Mouse (Mus musculus) ES-CJ7 (cell line): ENCODE measurements around the gene E130208F15Rik.
A peak's percentile ranks its signal among the peaks of the same experiment; 100 is the strongest.

ENCODE experiments used
- DNase-seq: peaks from one replicate; pipeline ENCODE4 v3.0.0; 2011; ENCODE audit warnings: low read depth, low spot score

E130208F15Rik gene

GRCm38 (mm10) chr7:30306083-30306779, 15.3 kb upstream of the E130208F15Rik start:
- DNase-seq = peak; percentile 56

GRCm38 (mm10) chr7:30308076-30309005, 13.2 kb upstream of the E130208F15Rik start, which contains the start of gene Alkbh6:
Alkbh6 (plus strand) TSS chr7:30308717.
- peak; percentile 97 for DNase-seq

GRCm38 (mm10) chr7:30309395-30310129, 12.0 kb upstream of the E130208F15Rik start:
- DNase-seq = no peak

GRCm38 (mm10) chr7:30310136-30310535, 11.4 kb upstream of the E130208F15Rik start:
- DNase-seq = no peak

GRCm38 (mm10) chr7:30313666-30314320, 7.7 kb upstream of the E130208F15Rik start:
- DNase-seq = no peak

GRCm38 (mm10) chr7:30314721-30315155, 6.8 kb upstream of the E130208F15Rik start, which contains the start of gene Syne4:
Syne4 (plus strand) TSS chr7:30314807.
- DNase-seq = peak; percentile 54

GRCm38 (mm10) chr7:30315559-30316529, 5.7 kb upstream of the E130208F15Rik start:
- DNase-seq = no peak

GRCm38 (mm10) chr7:30318142-30318541, 3.4 kb upstream of the E130208F15Rik start:
- DNase-seq = no peak

- no peak for DNase-seq
Measured at GRCm38 (mm10) chr7:30320946-30321345, 594 bp upstream of the E130208F15Rik start.

- peak; percentile 97 for DNase-seq
Measured at GRCm38 (mm10) chr7:30322285-30322667, 736 bp downstream of the E130208F15Rik start.

GRCm38 (mm10) chr7:30322865-30323264, 1.3 kb downstream of the E130208F15Rik start:
- peak; percentile 48 for DNase-seq

- no peak for DNase-seq
Measured at GRCm38 (mm10) chr7:30323795-30324194, 2.3 kb downstream of the E130208F15Rik start, which contains the start of gene Sdhaf1. Sdhaf1 (minus strand) TSS chr7:30323895.

GRCm38 (mm10) chr7:30324300-30324944, 2.9 kb downstream of the E130208F15Rik start:
- no peak for DNase-seq

GRCm38 (mm10) chr7:30325364-30325763, 3.8 kb downstream of the E130208F15Rik start:
- DNase-seq = peak; percentile 91

- DNase-seq = no peak
Measured at GRCm38 (mm10) chr7:30326427-30326826, 4.9 kb downstream of the E130208F15Rik start.

GRCm38 (mm10) chr7:30327140-30327539, 5.6 kb downstream of the E130208F15Rik start:
- DNase-seq = no peak

- no peak for DNase-seq
Measured at GRCm38 (mm10) chr7:30328379-30328778, 6.8 kb downstream of the E130208F15Rik start.

GRCm38 (mm10) chr7:30331887-30332286, 10.3 kb downstream of the E130208F15Rik start:
- peak; percentile 98 for DNase-seq

GRCm38 (mm10) chr7:30332622-30333259, 11.2 kb downstream of the E130208F15Rik start:
- no peak for DNase-seq
